Mouse (Mus musculus): ENCODE data around the gene Samd11.

Gene Samd11

GRCm38 (mm10) chr4:156215649-156216048 is 39.8 kb downstream of the Samd11 start, which contains the start of gene Perm1:
Perm1 (plus strand) TSS chr4:156215868.
- DNase-seq (ENCODE audit: extremely low read depth, low read depth, low spot score): no peak

GRCm38 (mm10) chr4:156213134-156213533 is 42.3 kb downstream of the Samd11 start:
- no peak for DNase-seq (ENCODE audit: extremely low read depth, low read depth, low spot score)

- DNase-seq (ENCODE audit: extremely low read depth, low read depth, low spot score): no peak
These were observed 45.4 kb downstream of the Samd11 start for GRCm38 (mm10) chr4:156209963-156210635.

GRCm38 (mm10) chr4:156208872-156209271 is 46.6 kb downstream of the Samd11 start:
- no peak for DNase-seq (ENCODE audit: extremely low read depth, low read depth, low spot score)

GRCm38 (mm10) chr4:156203413-156204131 is 51.9 kb downstream of the Samd11 start:
- DNase-seq (ENCODE audit: extremely low read depth, low read depth, low spot score): no peak

GRCm38 (mm10) chr4:156203001-156203412 is 52.5 kb downstream of the Samd11 start, which contains the start of gene AW011738:
AW011738 (plus strand) TSS chr4:156203304.
- no peak for DNase-seq (ENCODE audit: extremely low read depth, low read depth, low spot score)

GRCm38 (mm10) chr4:156202462-156202893 is 53.0 kb downstream of the Samd11 start:
- DNase-seq (ENCODE audit: extremely low read depth, low read depth, low spot score): no peak

- no peak for DNase-seq (ENCODE audit: extremely low read depth, low read depth, low spot score)
These were observed 54.6 kb downstream of the Samd11 start, which contains the start of gene Isg15 for GRCm38 (mm10) chr4:156200623-156201475. Isg15 (minus strand) TSS chr4:156200818.

- DNase-seq (ENCODE audit: extremely low read depth, low read depth, low spot score): no peak
These were observed 57.6 kb downstream of the Samd11 start for GRCm38 (mm10) chr4:156197829-156198205.

- DNase-seq (ENCODE audit: extremely low read depth, low read depth, low spot score): no peak
These were observed 58.2 kb downstream of the Samd11 start, which contains the start of gene Agrn for GRCm38 (mm10) chr4:156197131-156197828. Agrn (minus strand) TSS chr4:156197488.
